Mouse (Mus musculus): ENCODE results near the gene Gemin8.

The Gemin8 gene

GRCm38 (mm10) chrX:166230515-166231267 is 60.4 kb downstream of the Gemin8 start:
- no peak for DNase-seq (ENCODE audit: low spot score)

- DNase-seq (ENCODE audit: low spot score): no peak
Observed at GRCm38 (mm10) chrX:166236131-166236530, 65.9 kb downstream of the Gemin8 start.

- peak; percentile 23 for DNase-seq (ENCODE audit: low spot score)
Observed at GRCm38 (mm10) chrX:166238831-166239460, 68.7 kb downstream of the Gemin8 start, which contains the start of gene Gpm6b. Gene Gpm6b (plus strand): TSS chrX:166238911.

- no peak for DNase-seq (ENCODE audit: low spot score)
Observed at GRCm38 (mm10) chrX:166239520-166239919, 69.3 kb downstream of the Gemin8 start.
